Mouse (Mus musculus) fat pad, adult 2 months (tissue): ENCODE measurements at regions not wholly inside any gene's neighbourhood (a gene's known extent, or its start where the extent isn't known, plus 50 kb on each side); places are given as distances from the start of the nearest gene placed in this dataset.

Experiments
- DNase-seq: peaks from one replicate; pipeline ENCODE4 v3.0.0-alpha.2; 2011; ENCODE audit warnings: low read depth, low spot score; ENCODE audit errors: extremely low read depth

- DNase-seq = no peak
Observed at GRCm38 (mm10) chr4:93467424-93467823, 132.1 kb upstream of the Tusc1 start.

- DNase-seq = no peak
Observed at GRCm38 (mm10) chr4:93451357-93451756, 116.0 kb upstream of the Tusc1 start.

GRCm38 (mm10) chr4:93450831-93451230 is 115.5 kb upstream of the Tusc1 start:
- DNase-seq = no peak

GRCm38 (mm10) chr4:93444666-93445065 is 109.4 kb upstream of the Tusc1 start:
- DNase-seq = no peak

- no peak for DNase-seq
Observed at GRCm38 (mm10) chr4:93438587-93439336, 103.5 kb upstream of the Tusc1 start.

GRCm38 (mm10) chr4:93437386-93438130 is 102.2 kb upstream of the Tusc1 start:
- no peak for DNase-seq

- no peak for DNase-seq
Observed at GRCm38 (mm10) chr4:93412695-93413094, 77.4 kb upstream of the Tusc1 start.

GRCm38 (mm10) chr4:93406876-93407275 is 71.6 kb upstream of the Tusc1 start:
- DNase-seq = no peak

GRCm38 (mm10) chr4:93400579-93400978 is 65.3 kb upstream of the Tusc1 start:
- no peak for DNase-seq
